Mouse (Mus musculus): ENCODE data around the gene Chn2. TPM values are rescaled to one million over a fixed set of nuclear protein-coding genes. Genes with fewer than 3 reads are reported as not detected.

Chn2 gene
- total RNA-seq, 1 experiment from 2014 or later, result 15.8 TPM

- no peak for ATAC-seq (replicated peaks in 1 of 2; ENCODE audit: insufficient read depth in 1 of 2, low FRiP score in 2 of 2, low TSS enrichment in 1 of 2, low read depth in 1 of 2, poor library complexity in 2 of 2, severe bottlenecking in 2 of 2)
Observed at GRCm38 (mm10) chr6:54262732-54263131, 223.4 kb downstream of the Chn2 start.

- ATAC-seq (replicated peaks in 1 of 2; ENCODE audit: insufficient read depth in 1 of 2, low FRiP score in 2 of 2, low TSS enrichment in 1 of 2, low read depth in 1 of 2, poor library complexity in 2 of 2, severe bottlenecking in 2 of 2), result no peak
Observed at GRCm38 (mm10) chr6:54263890-54264289, 224.5 kb downstream of the Chn2 start.

- ATAC-seq (replicated peaks in 1 of 2; ENCODE audit: insufficient read depth in 1 of 2, low FRiP score in 2 of 2, low TSS enrichment in 1 of 2, low read depth in 1 of 2, poor library complexity in 2 of 2, severe bottlenecking in 2 of 2), result no peak
Observed at GRCm38 (mm10) chr6:54264537-54264936, 225.2 kb downstream of the Chn2 start.

- ATAC-seq (replicated peaks in 1 of 2; ENCODE audit: insufficient read depth in 1 of 2, low FRiP score in 2 of 2, low TSS enrichment in 1 of 2, low read depth in 1 of 2, poor library complexity in 2 of 2, severe bottlenecking in 2 of 2), result no peak
Observed at GRCm38 (mm10) chr6:54265384-54265783, 226.0 kb downstream of the Chn2 start.

- no peak for ATAC-seq (replicated peaks in 1 of 2; ENCODE audit: insufficient read depth in 1 of 2, low FRiP score in 2 of 2, low TSS enrichment in 1 of 2, low read depth in 1 of 2, poor library complexity in 2 of 2, severe bottlenecking in 2 of 2)
Observed at GRCm38 (mm10) chr6:54272556-54273378, 233.4 kb downstream of the Chn2 start.

GRCm38 (mm10) chr6:54273379-54273730, 234.0 kb downstream of the Chn2 start:
- no peak for ATAC-seq (replicated peaks in 1 of 2; ENCODE audit: insufficient read depth in 1 of 2, low FRiP score in 2 of 2, low TSS enrichment in 1 of 2, low read depth in 1 of 2, poor library complexity in 2 of 2, severe bottlenecking in 2 of 2)

- no peak for ATAC-seq (replicated peaks in 1 of 2; ENCODE audit: insufficient read depth in 1 of 2, low FRiP score in 2 of 2, low TSS enrichment in 1 of 2, low read depth in 1 of 2, poor library complexity in 2 of 2, severe bottlenecking in 2 of 2)
Observed at GRCm38 (mm10) chr6:54277234-54277633, 237.9 kb downstream of the Chn2 start.

GRCm38 (mm10) chr6:54277828-54278227, 238.5 kb downstream of the Chn2 start:
- ATAC-seq (replicated peaks in 1 of 2; ENCODE audit: insufficient read depth in 1 of 2, low FRiP score in 2 of 2, low TSS enrichment in 1 of 2, low read depth in 1 of 2, poor library complexity in 2 of 2, severe bottlenecking in 2 of 2), result no peak

- no peak for ATAC-seq (replicated peaks in 1 of 2; ENCODE audit: insufficient read depth in 1 of 2, low FRiP score in 2 of 2, low TSS enrichment in 1 of 2, low read depth in 1 of 2, poor library complexity in 2 of 2, severe bottlenecking in 2 of 2)
Observed at GRCm38 (mm10) chr6:54278613-54279012, 239.3 kb downstream of the Chn2 start.

GRCm38 (mm10) chr6:54279391-54279790, 240.0 kb downstream of the Chn2 start:
- no peak for ATAC-seq (replicated peaks in 1 of 2; ENCODE audit: insufficient read depth in 1 of 2, low FRiP score in 2 of 2, low TSS enrichment in 1 of 2, low read depth in 1 of 2, poor library complexity in 2 of 2, severe bottlenecking in 2 of 2)

- no peak for ATAC-seq (replicated peaks in 1 of 2; ENCODE audit: insufficient read depth in 1 of 2, low FRiP score in 2 of 2, low TSS enrichment in 1 of 2, low read depth in 1 of 2, poor library complexity in 2 of 2, severe bottlenecking in 2 of 2)
Observed at GRCm38 (mm10) chr6:54280248-54280647, 240.9 kb downstream of the Chn2 start.

GRCm38 (mm10) chr6:54283299-54283698, 243.9 kb downstream of the Chn2 start:
- peak; percentile 67 to 76 for ATAC-seq (replicated peaks in 1 of 2; ENCODE audit: insufficient read depth in 1 of 2, low FRiP score in 2 of 2, low TSS enrichment in 1 of 2, low read depth in 1 of 2, poor library complexity in 2 of 2, severe bottlenecking in 2 of 2)

GRCm38 (mm10) chr6:54284167-54284711, 244.9 kb downstream of the Chn2 start:
- no peak for ATAC-seq (replicated peaks in 1 of 2; ENCODE audit: insufficient read depth in 1 of 2, low FRiP score in 2 of 2, low TSS enrichment in 1 of 2, low read depth in 1 of 2, poor library complexity in 2 of 2, severe bottlenecking in 2 of 2)

GRCm38 (mm10) chr6:54286813-54287212, 247.5 kb downstream of the Chn2 start:
- no peak for ATAC-seq (replicated peaks in 1 of 2; ENCODE audit: insufficient read depth in 1 of 2, low FRiP score in 2 of 2, low TSS enrichment in 1 of 2, low read depth in 1 of 2, poor library complexity in 2 of 2, severe bottlenecking in 2 of 2)

GRCm38 (mm10) chr6:54289774-54290500, 250.6 kb downstream of the Chn2 start:
- no peak for ATAC-seq (replicated peaks in 1 of 2; ENCODE audit: insufficient read depth in 1 of 2, low FRiP score in 2 of 2, low TSS enrichment in 1 of 2, low read depth in 1 of 2, poor library complexity in 2 of 2, severe bottlenecking in 2 of 2)

GRCm38 (mm10) chr6:54297231-54297630, 257.9 kb downstream of the Chn2 start:
- no peak for ATAC-seq (replicated peaks in 1 of 2; ENCODE audit: insufficient read depth in 1 of 2, low FRiP score in 2 of 2, low TSS enrichment in 1 of 2, low read depth in 1 of 2, poor library complexity in 2 of 2, severe bottlenecking in 2 of 2)

- no peak for ATAC-seq (replicated peaks in 1 of 2; ENCODE audit: insufficient read depth in 1 of 2, low FRiP score in 2 of 2, low TSS enrichment in 1 of 2, low read depth in 1 of 2, poor library complexity in 2 of 2, severe bottlenecking in 2 of 2)
Observed at GRCm38 (mm10) chr6:54299417-54299816, 260.1 kb downstream of the Chn2 start.

GRCm38 (mm10) chr6:54305777-54306176, 266.4 kb downstream of the Chn2 start:
- no peak for ATAC-seq (replicated peaks in 1 of 2; ENCODE audit: insufficient read depth in 1 of 2, low FRiP score in 2 of 2, low TSS enrichment in 1 of 2, low read depth in 1 of 2, poor library complexity in 2 of 2, severe bottlenecking in 2 of 2)

All from hematopoietic stem cell, adult 5-6 weeks (primary cell).